Mouse (Mus musculus) embryonic facial prominence, embryonic 13.5 days (tissue): ENCODE measurements at regions not wholly inside any gene's neighbourhood (a gene's known extent, or its start where the extent isn't known, plus 50 kb on each side); places are given as distances from the start of the nearest gene placed in this dataset.

Experiments
- ATAC-seq: fragments of 200-750 bp; cut with Nextera tagmentation; 2 replicates; pipeline ENCODE4 v1.8.0; 2017; ENCODE audit warnings: low read depth; ENCODE audit not compliant: insufficient number of reproducible peaks, insufficient read depth, low FRiP score, low TSS enrichment
- H3K27ac ChIP-seq: fragments of 300-500 bp; sonication (generic); 2 replicates; pipeline ENCODE4 v1.5.1; 2015; ENCODE audit warnings: moderate library complexity, mild to moderate bottlenecking, inconsistent platforms
- H3K27me3 ChIP-seq: fragments of 300-500 bp; sonication (generic); 2 replicates; pipeline ENCODE4 v1.6.1; 2015; ENCODE audit warnings: mild to moderate bottlenecking, inconsistent platforms
- H3K36me3 ChIP-seq: fragments of 300-500 bp; sonication (generic); 2 replicates; pipeline ENCODE4 v1.6.1; 2015; ENCODE audit warnings: mild to moderate bottlenecking, inconsistent platforms
- H3K4me1 ChIP-seq: fragments of 300-500 bp; sonication (generic); 2 replicates; pipeline ENCODE4 v1.6.1; 2015; ENCODE audit warnings: inconsistent platforms
- H3K4me2 ChIP-seq: fragments of 300-500 bp; sonication (generic); 2 replicates; pipeline ENCODE4 v1.6.1; 2015; ENCODE audit warnings: moderate library complexity, mild to moderate bottlenecking, inconsistent platforms
- H3K4me3 ChIP-seq: fragments of 300-500 bp; sonication (generic); 2 replicates; pipeline ENCODE4 v1.5.1; 2015; ENCODE audit warnings: mild to moderate bottlenecking, inconsistent platforms
- H3K9ac ChIP-seq: fragments of 300-500 bp; sonication (generic); 2 replicates; pipeline ENCODE4 v1.6.1; 2015; ENCODE audit warnings: mild to moderate bottlenecking, inconsistent platforms
- H3K9me3 ChIP-seq: fragments of 300-500 bp; sonication (generic); 2 replicates; pipeline ENCODE4 v1.6.1; 2016; ENCODE audit warnings: inconsistent platforms
- WGBS: fragments of 180-500 bp; shearing (Covaris S2); methylation state at CpG from one replicate; pipeline ENCODE4 v1.1.7; 2015; ENCODE audit warnings: mixed read lengths; 5-methylcytosine and 5-hydroxymethylcytosine counted together

- Histone ChIP-seq H3K4me3 (no peak overlapping the region), H3K9ac (no peak overlapping the region), H3K4me2 (no peak overlapping the region), H3K27me3 (peaks cover 12% of the 10 kb centered on the region), H3K36me3 (no peaks in the 10 kb centered on the region), H3K9me3 (no peaks in the 10 kb centered on the region), H3K27ac (no peak overlapping the region), H3K4me1 (peaks cover 7% of the 10 kb centered on the region; the same call in 1 of the 2 replicates)
- WGBS: 45% methylated on average over 10 of the region's 10 CpGs
- no peak for ATAC-seq
Observed at GRCm38 (mm10) chr7:68833977-68834791, 85.1 kb upstream of the Arrdc4 start.

- Histone ChIP-seq H3K9ac (no peak overlapping the region), H3K4me3 (no peak overlapping the region), H3K9me3 (no peaks in the 10 kb centered on the region), H3K36me3 (no peaks in the 10 kb centered on the region), H3K4me1 (peaks cover 7% of the 10 kb centered on the region; the same call in 1 of the 2 replicates), H3K4me2 (no peak overlapping the region), H3K27ac (no peak overlapping the region), H3K27me3 (peaks cover 12% of the 10 kb centered on the region)
- ATAC-seq: no peak
- 91% methylated on average over 7 of the region's 7 CpGs for WGBS
Observed at GRCm38 (mm10) chr7:68833517-68833916, 84.5 kb upstream of the Arrdc4 start.

- Histone ChIP-seq H3K9ac (no peak overlapping the region), H3K4me1 (no peaks in the 10 kb centered on the region; the same call in 1 of the 2 replicates), H3K36me3 (no peaks in the 10 kb centered on the region), H3K4me3 (no peak overlapping the region), H3K4me2 (no peak overlapping the region), H3K27ac (no peak overlapping the region), H3K27me3 (peaks cover 12% of the 10 kb centered on the region), H3K9me3 (no peaks in the 10 kb centered on the region)
- no peak for ATAC-seq
- 14% methylated on average over 8 of the region's 8 CpGs for WGBS
Observed at GRCm38 (mm10) chr7:68829861-68830260, 80.8 kb upstream of the Arrdc4 start.

- Histone ChIP-seq H3K4me1 (no peaks in the 10 kb centered on the region; the same call in 1 of the 2 replicates), H3K9me3 (no peaks in the 10 kb centered on the region), H3K27me3 (peaks cover 10% of the 10 kb centered on the region; the same call in 1 of the 2 replicates), H3K27ac (no peak overlapping the region), H3K9ac (no peak overlapping the region), H3K4me3 (no peak overlapping the region), H3K4me2 (no peak overlapping the region), H3K36me3 (no peaks in the 10 kb centered on the region)
- ATAC-seq: no peak
- 83% methylated on average over 2 of the region's 2 CpGs for WGBS
Observed at GRCm38 (mm10) chr7:68824399-68824798, 75.4 kb upstream of the Arrdc4 start.

GRCm38 (mm10) chr7:68823646-68824045 lies 74.6 kb upstream of the Arrdc4 start:
- no peak overlapping the region for H3K9ac ChIP-seq
- no peak overlapping the region for H3K4me3 ChIP-seq
- H3K27ac ChIP-seq: no peak overlapping the region
- ATAC-seq: no peak
- no peaks in the 10 kb centered on the region for H3K9me3 ChIP-seq
- peaks cover 10% of the 10 kb centered on the region; the same call in 1 of the 2 replicates for H3K27me3 ChIP-seq
- H3K4me1 ChIP-seq: no peaks in the 10 kb centered on the region; the same call in 1 of the 2 replicates
- H3K36me3 ChIP-seq: no peaks in the 10 kb centered on the region
- 74% methylated on average over 2 of the region's 2 CpGs for WGBS
- H3K4me2 ChIP-seq: no peak overlapping the region

GRCm38 (mm10) chr7:68823189-68823588 lies 74.1 kb upstream of the Arrdc4 start:
- WGBS: 2% methylated on average over 7 of the region's 7 CpGs

GRCm38 (mm10) chr7:68814823-68815666 lies 66.0 kb upstream of the Arrdc4 start:
- no peak overlapping the region for H3K27ac ChIP-seq
- no peak overlapping the region for H3K9ac ChIP-seq
- H3K4me3 ChIP-seq: no peak overlapping the region
- WGBS: 69% methylated on average over 15 of the region's 15 CpGs
- no peaks in the 10 kb centered on the region for H3K9me3 ChIP-seq
- H3K27me3 ChIP-seq: no peaks in the 10 kb centered on the region
- H3K4me2 ChIP-seq: no peak overlapping the region
- ATAC-seq: no peak
- no peaks in the 10 kb centered on the region for H3K4me1 ChIP-seq
- no peaks in the 10 kb centered on the region for H3K36me3 ChIP-seq

More at GRCm38 (mm10) chr7:68823189-68823588, 74.1 kb upstream of the Arrdc4 start:
- Histone ChIP-seq H3K27me3 (peaks cover 10% of the 10 kb centered on the region; the same call in 1 of the 2 replicates), H3K36me3 (no peaks in the 10 kb centered on the region), H3K27ac (no peak overlapping the region), H3K9ac (no peak overlapping the region), H3K4me1 (no peaks in the 10 kb centered on the region; the same call in 1 of the 2 replicates), H3K9me3 (no peaks in the 10 kb centered on the region), H3K4me3 (no peak overlapping the region), H3K4me2 (no peak overlapping the region)
- ATAC-seq: no peak

- H3K36me3 ChIP-seq: no peaks in the 10 kb centered on the region
- H3K4me2 ChIP-seq: no peak overlapping the region
- H3K9me3 ChIP-seq: no peaks in the 10 kb centered on the region
- ATAC-seq: no peak
- H3K4me3 ChIP-seq: no peak overlapping the region
- 36% methylated on average over 8 of the region's 8 CpGs for WGBS
- no peak overlapping the region for H3K9ac ChIP-seq
- H3K4me1 ChIP-seq: no peaks in the 10 kb centered on the region
- no peak overlapping the region for H3K27ac ChIP-seq
- H3K27me3 ChIP-seq: no peaks in the 10 kb centered on the region
Observed at GRCm38 (mm10) chr7:68809782-68810181, 60.7 kb upstream of the Arrdc4 start.
